Mouse (Mus musculus) heart, embryonic 14.5 days (tissue): ENCODE results near the gene Nos3. TPM values are rescaled to one million over a fixed set of nuclear protein-coding genes. Genes with fewer than 3 reads are reported as not detected.

ENCODE experiments used
- ATAC-seq: fragments of 200-750 bp; cut with Nextera tagmentation; 2 replicates; pipeline ENCODE4 v1.8.0; 2017; ENCODE audit warnings: low read depth, moderate TSS enrichment; ENCODE audit not compliant: insufficient number of reproducible peaks, insufficient read depth, low FRiP score
- H3K27ac ChIP-seq, 2 experiments: fragments of 200-500 bp in 1 of 2; fragments of 300-500 bp in 1 of 2; sonication (generic) in 1 of 2; replicated peaks in 1 of 2; 2 replicates each; pipeline ENCODE4 v1.5.1; 2012 to 2014; ENCODE audit warnings: low read depth in 2 of 2, low read length in 2 of 2, control low read depth in 1 of 2, mild to moderate bottlenecking in 1 of 2, mixed read lengths in 1 of 2; ENCODE audit not compliant: control insufficient read depth in 1 of 2, insufficient read depth in 1 of 2
- H3K27me3 ChIP-seq: fragments of 300-500 bp; sonication (generic); 2 replicates; pipeline ENCODE4 v1.6.1; 2014; ENCODE audit warnings: mild to moderate bottlenecking, low read length, control low read depth; ENCODE audit not compliant: control insufficient read depth, insufficient read depth
- H3K36me3 ChIP-seq: fragments of 300-500 bp; sonication (generic); 2 replicates; pipeline ENCODE4 v1.6.1; 2014; ENCODE audit warnings: mild to moderate bottlenecking, control low read depth, low read length, mixed read lengths; ENCODE audit not compliant: control insufficient read depth, insufficient read depth
- H3K4me1 ChIP-seq, 2 experiments: fragments of 200-500 bp in 1 of 2; fragments of 300-500 bp in 1 of 2; sonication (generic) in 1 of 2; 2 replicates each; pipeline ENCODE4 v1.6.1; 2012 to 2014; ENCODE audit warnings: low read length in 2 of 2, control low read depth in 1 of 2, mixed read lengths in 1 of 2; ENCODE audit not compliant: control insufficient read depth in 2 of 2, insufficient read depth in 2 of 2
- H3K4me2 ChIP-seq: fragments of 300-500 bp; sonication (generic); 2 replicates; pipeline ENCODE4 v1.6.1; 2014; ENCODE audit warnings: mild to moderate bottlenecking, low read length
- H3K4me3 ChIP-seq, 2 experiments: fragments of 200-500 bp in 1 of 2; fragments of 300-500 bp in 1 of 2; sonication (generic) in 1 of 2; 2 replicates each; pipeline ENCODE4 v1.5.1; 2012 to 2014; ENCODE audit warnings: low read length in 2 of 2, mild to moderate bottlenecking in 2 of 2, control low read depth in 1 of 2, low read depth in 1 of 2, moderate library complexity in 1 of 2; ENCODE audit not compliant: control insufficient read depth in 1 of 2, insufficient read depth in 1 of 2
- H3K9ac ChIP-seq: fragments of 300-500 bp; sonication (generic); 2 replicates; pipeline ENCODE4 v1.6.1; 2014; ENCODE audit warnings: mild to moderate bottlenecking, low read length
- H3K9me3 ChIP-seq: fragments of 300-500 bp; sonication (generic); 2 replicates; pipeline ENCODE4 v1.6.1; 2016; ENCODE audit warnings: low read length, control low read depth; ENCODE audit not compliant: control insufficient read depth
- WGBS: fragments of 180-500 bp; shearing (Covaris S2); extraction: QIAGEN DNeasy Blood & Tissue Kit; methylation state at CpG from one replicate; pipeline ENCODE4 v1.1.7; 2014; 5-methylcytosine and 5-hydroxymethylcytosine counted together
- polyA plus RNA-seq: library from polyadenylated mRNA; unstranded; fragments of >200 nt; fragmentation: Nextera tagmentation; extraction: Ambion mirVana; gene quantifications from 2 replicates; pipeline ENCODE4 v1.2.1, GENCODE M21; 2014

Gene Nos3
- polyA plus RNA-seq, 1 experiment from 2014 or later, result 27.7 TPM

- Histone ChIP-seq H3K4me2 (no peak overlapping the region), H3K27ac (no peak overlapping the region; a peak in 1 of 4 replicates), H3K9me3 (no peaks in the 10 kb centered on the region), H3K4me1 (peaks cover 15 to 22% of the 10 kb centered on the region in 2 experiments), H3K27me3 (no peaks in the 10 kb centered on the region), H3K36me3 (peaks cover 21% of the 10 kb centered on the region; the same call in 1 of the 2 replicates), H3K4me3 (no peak overlapping the region), H3K9ac (no peak overlapping the region)
- 43% methylated on average over 7 of the region's 7 CpGs for WGBS
- ATAC-seq, result no peak
Measured at GRCm38 (mm10) chr5:24374666-24375328, 10.2 kb downstream of the Nos3 start.

- Histone ChIP-seq H3K9me3 (no peaks in the 10 kb centered on the region), H3K4me2 (no peak overlapping the region), H3K9ac (peak overlapping the region; percentile 8; the same call in 1 of the 2 replicates), H3K4me3 (no peak overlapping the region), H3K27me3 (no peaks in the 10 kb centered on the region), H3K27ac (no peak overlapping the region), H3K4me1 (peaks cover 20 to 31% of the 10 kb centered on the region in 2 experiments), H3K36me3 (peaks cover 7% of the 10 kb centered on the region; the same call in 1 of the 2 replicates)
- WGBS, result 78% methylated on average over 2 of the region's 2 CpGs
- ATAC-seq, result no peak
Measured at GRCm38 (mm10) chr5:24378700-24379099, 14.1 kb downstream of the Nos3 start.

- Histone ChIP-seq H3K9ac (no peak overlapping the region), H3K4me1 (peaks cover 19 to 28% of the 10 kb centered on the region in 2 experiments), H3K36me3 (peaks cover 7% of the 10 kb centered on the region; the same call in 1 of the 2 replicates), H3K27ac (no peak overlapping the region), H3K27me3 (no peaks in the 10 kb centered on the region), H3K4me3 (no peak overlapping the region), H3K4me2 (no peak overlapping the region), H3K9me3 (no peaks in the 10 kb centered on the region)
- WGBS, result 42% methylated on average over 4 of the region's 4 CpGs
- no peak for ATAC-seq
Measured at GRCm38 (mm10) chr5:24379501-24379900, 14.9 kb downstream of the Nos3 start.

GRCm38 (mm10) chr5:24380499-24380898 is 15.9 kb downstream of the Nos3 start:
- peaks cover 12% of the 10 kb centered on the region; the same call in 1 of the 2 replicates for H3K36me3 ChIP-seq
- H3K4me3 ChIP-seq, result no peak overlapping the region
- H3K9ac ChIP-seq, result no peak overlapping the region
- H3K27me3 ChIP-seq, result 0 out of 2 replicates have a peak, but pooled peaks cover 1% of the 10 kb centered on the region
- H3K4me2 ChIP-seq, result no peak overlapping the region
- no peaks in the 10 kb centered on the region for H3K9me3 ChIP-seq
- 80% methylated on average over 4 of the region's 4 CpGs for WGBS
- H3K4me1 ChIP-seq, result peaks cover 16 to 29% of the 10 kb centered on the region in 2 experiments
- ATAC-seq, result no peak
- H3K27ac ChIP-seq, result no peak overlapping the region

GRCm38 (mm10) chr5:24381486-24381885 is 16.9 kb downstream of the Nos3 start:
- Histone ChIP-seq H3K36me3 (peaks cover 12% of the 10 kb centered on the region; the same call in 1 of the 2 replicates), H3K9me3 (no peaks in the 10 kb centered on the region), H3K27ac (no peak overlapping the region), H3K27me3 (peaks cover 9% of the 10 kb centered on the region; the same call in 1 of the 2 replicates), H3K9ac (no peak overlapping the region), H3K4me2 (no peak overlapping the region), H3K4me1 (peaks cover 16 to 31% of the 10 kb centered on the region in 2 experiments), H3K4me3 (no peak overlapping the region)
- 59% methylated on average over 6 of the region's 6 CpGs for WGBS
- ATAC-seq, result no peak

- Histone ChIP-seq H3K4me3 (no peak overlapping the region), H3K4me2 (no peak overlapping the region), H3K27ac (no peak overlapping the region), H3K36me3 (peaks cover 12% of the 10 kb centered on the region; the same call in 1 of the 2 replicates), H3K27me3 (peaks cover 9% of the 10 kb centered on the region; the same call in 1 of the 2 replicates), H3K4me1 (peaks cover 16 to 31% of the 10 kb centered on the region in 2 experiments), H3K9ac (no peak overlapping the region), H3K9me3 (no peaks in the 10 kb centered on the region)
- no peak for ATAC-seq
- 45% methylated on average over 2 of the region's 2 CpGs for WGBS
Measured at GRCm38 (mm10) chr5:24381988-24382387, 17.4 kb downstream of the Nos3 start.

- H3K4me1 ChIP-seq, result peaks cover 21 to 41% of the 10 kb centered on the region in 2 experiments
- H3K4me3 ChIP-seq, result peak overlapping the region; percentile 37 to 53
- no peaks in the 10 kb centered on the region for H3K9me3 ChIP-seq
- peak overlapping the region; percentile 46 to 70 for H3K27ac ChIP-seq
- peak overlapping the region; percentile 70 for H3K9ac ChIP-seq
- H3K36me3 ChIP-seq, result peaks cover 9% of the 10 kb centered on the region; the same call in 1 of the 2 replicates
- H3K4me2 ChIP-seq, result peak overlapping the region; percentile 73
- 1% methylated on average over 34 of the region's 34 CpGs for WGBS
- ATAC-seq, result peak; percentile 84
- H3K27me3 ChIP-seq, result peaks cover 9% of the 10 kb centered on the region; the same call in 1 of the 2 replicates
Measured at GRCm38 (mm10) chr5:24383026-24383859, 18.6 kb downstream of the Nos3 start.
